Comparison of ENCODE assay signal across 15 mouse cellular contexts in genomic region chr3:127879968-127880367, GRCm38 (mm10).
"Had no signal": no experiment of that assay in that cellular context is flagged by ENCODE, and none has a peak within 500 bp of the region (broad histone marks: within the 10 kb centered on the region; RNA-seq: fewer than 3 reads in every experiment).

No protein-coding gene starts in this region.

- H3K27ac ChIP-seq: midbrain, embryonic 10.5 days; midbrain, embryonic 12.5 days; neural tube, embryonic 12.5 days; stomach, embryonic 15.5 days; stomach, postnatal 0 days had no signal

- H3K4me1 ChIP-seq: megakaryocyte, embryonic 14.5 days; midbrain, embryonic 10.5 days; midbrain, embryonic 12.5 days; neural tube, embryonic 12.5 days; stomach, embryonic 15.5 days had no signal

- H3K27me3 ChIP-seq: megakaryocyte, embryonic 14.5 days; midbrain, embryonic 12.5 days; neural tube, embryonic 12.5 days; stomach, embryonic 15.5 days had no signal

- DNase-seq: lung, adult 18-20 months; lung, embryonic 14.5 days; lung, postnatal 10 days; lung, postnatal 4 days; midbrain, embryonic 14.5 days; right cerebral cortex, postnatal 14 days; thymus, adult 2 months; thymus, postnatal 25 days; thymus, postnatal 4 days had no signal

- H3K36me3 ChIP-seq: midbrain, embryonic 10.5 days; midbrain, embryonic 12.5 days; neural tube, embryonic 12.5 days; stomach, embryonic 15.5 days had no signal

- H3K9me3 ChIP-seq: midbrain, embryonic 10.5 days; midbrain, embryonic 12.5 days; neural tube, embryonic 12.5 days; stomach, embryonic 15.5 days had no signal

- H3K9ac ChIP-seq: lung, embryonic 14.5 days; midbrain, embryonic 12.5 days; neural tube, embryonic 12.5 days; stomach, embryonic 15.5 days had no signal

- H3K4me3 ChIP-seq: megakaryocyte, embryonic 14.5 days; midbrain, embryonic 10.5 days; midbrain, embryonic 12.5 days; neural tube, embryonic 12.5 days; stomach, embryonic 15.5 days had no signal

- H3K4me2 ChIP-seq: lung, embryonic 14.5 days; midbrain, embryonic 12.5 days; neural tube, embryonic 12.5 days; stomach, embryonic 15.5 days had no signal
